ENCODE assay signal across 8 mouse cellular contexts in genomic region chr4:140246180-140247005, GRCm38 (mm10). TPM values are rescaled to one million over a fixed set of nuclear protein-coding genes. Genes with fewer than 3 reads are reported as not detected.
DNase-seq lines count a peak whose midpoint lies in the region; ATAC-seq lines count a peak whose summit lies in the region.

TSS of gene Igsf21 (minus strand) at chr4:140246784.

- peaks cover 85% of the 10 kb centered on the region for H3K27me3 ChIP-seq in kidney, embryonic 14.5 days (ENCODE audit: control insufficient read depth, insufficient read depth, low read length)
- H3K27me3 ChIP-seq in forebrain, embryonic 13.5 days: peaks cover 85% of the 10 kb centered on the region
- H3K27me3 ChIP-seq in neural tube, embryonic 15.5 days (replicated peaks): peaks cover 38% of the 10 kb centered on the region

- peak; percentile 71 for ATAC-seq in kidney, embryonic 14.5 days (ENCODE audit: low FRiP score, low TSS enrichment)
- ATAC-seq in forebrain, embryonic 13.5 days: peak; percentile 73
- ATAC-seq in neural tube, embryonic 15.5 days (ENCODE audit: low FRiP score): peak; percentile 65

- H3K27ac ChIP-seq in kidney, embryonic 14.5 days (ENCODE audit: low read depth, low read length): no peak within 1 kb of the TSS
- H3K27ac ChIP-seq in forebrain, embryonic 13.5 days: peak within 1 kb of the TSS; percentile 59
- peak within 1 kb of the TSS; percentile 88 for H3K27ac ChIP-seq in neural tube, embryonic 15.5 days (replicated peaks)

- H3K4me3 ChIP-seq in kidney, embryonic 14.5 days (ENCODE audit: low read length): peak within 1 kb of the TSS; percentile 32
- peak within 1 kb of the TSS; percentile 62 for H3K4me3 ChIP-seq in forebrain, embryonic 13.5 days
- peak within 1 kb of the TSS; percentile 66 for H3K4me3 ChIP-seq in neural tube, embryonic 15.5 days (replicated peaks)

- H3K9ac ChIP-seq in kidney, embryonic 14.5 days (ENCODE audit: low read depth, low read length): peak within 1 kb of the TSS; percentile 40; the same call in 1 of the 2 replicates
- H3K9ac ChIP-seq in forebrain, embryonic 13.5 days: peak within 1 kb of the TSS; percentile 80
- H3K9ac ChIP-seq in neural tube, embryonic 15.5 days (replicated peaks): peak within 1 kb of the TSS; percentile 94

- H3K36me3 ChIP-seq in kidney, embryonic 14.5 days (ENCODE audit: control insufficient read depth, insufficient read depth, low read length): no peaks in the 10 kb centered on the region
- H3K36me3 ChIP-seq in forebrain, embryonic 13.5 days (ENCODE audit: poor library complexity, severe bottlenecking): no peaks in the 10 kb centered on the region
- no peaks in the 10 kb centered on the region for H3K36me3 ChIP-seq in neural tube, embryonic 15.5 days

- peak within 1 kb of the TSS; percentile 46 for H3K4me2 ChIP-seq in kidney, embryonic 14.5 days (replicated peaks; ENCODE audit: low read depth, low read length)
- peak within 1 kb of the TSS; percentile 96 for H3K4me2 ChIP-seq in forebrain, embryonic 13.5 days
- H3K4me2 ChIP-seq in neural tube, embryonic 15.5 days: peak within 1 kb of the TSS; percentile 75

- under 1% methylated on average over 77 of the region's 90 CpGs for WGBS in kidney, embryonic 14.5 days
- WGBS in forebrain, embryonic 13.5 days: under 1% methylated on average over 51 of the region's 90 CpGs
- WGBS in neural tube, embryonic 15.5 days: under 1% methylated on average over 74 of the region's 90 CpGs

- H3K9me3 ChIP-seq in kidney, embryonic 14.5 days (ENCODE audit: control insufficient read depth, low read length): no peaks in the 10 kb centered on the region
- H3K9me3 ChIP-seq in forebrain, embryonic 13.5 days (replicated peaks): no peaks in the 10 kb centered on the region
- no peaks in the 10 kb centered on the region for H3K9me3 ChIP-seq in neural tube, embryonic 15.5 days (replicated peaks)

- intact Hi-C loops in left cerebral cortex, postnatal 14 days (cut with DNase I): loop anchor here (5.0 to 10.0 kb wide), 6 partner anchors 94 to 428 kb away; no protein-coding TSS in a partner anchor

- H3K4me1 ChIP-seq in kidney, embryonic 14.5 days (ENCODE audit: control insufficient read depth, insufficient read depth, low read length): peaks cover 6% of the 10 kb centered on the region; the same call in 1 of the 2 replicates
- H3K4me1 ChIP-seq in forebrain, embryonic 13.5 days: peaks cover 66% of the 10 kb centered on the region
- H3K4me1 ChIP-seq in neural tube, embryonic 15.5 days: peaks cover 63% of the 10 kb centered on the region

- no peak for DNase-seq in kidney, adult 9 months
- peak; percentile 60 for DNase-seq in cerebellum, adult 11 months
- peak; percentile 45 to 49 for DNase-seq in left cerebral cortex, postnatal 14 days (ENCODE audit: low spot score in 2 of 2)
- no peak for DNase-seq in thymus, postnatal 36 days
- DNase-seq in urinary bladder, postnatal 25 days (ENCODE audit: low spot score): no peak

RNA-seq across cellular contexts. Expression of gene Igsf21, which starts in this region (rescaled TPM):
- 0.41 and 0.91 TPM in 2 replicates for polyA plus RNA-seq in kidney, embryonic 14.5 days (2014; fragmentation: Nextera tagmentation; extraction: Ambion mirVana)
- polyA plus RNA-seq in forebrain, embryonic 13.5 days (2015; fragmentation: Nextera tagmentation; extraction: Ambion mirVana): 28.6 and 29.4 TPM in 2 replicates
- total RNA-seq in left cerebral cortex, postnatal 14 days (2021): 100 to 1,000 TPM; 108 to 128 TPM
- polyA plus RNA-seq in neural tube, embryonic 15.5 days (2015; fragmentation: Nextera tagmentation; extraction: Ambion mirVana): 99.6 and 116 TPM in 2 replicates

Comparison
In these comparisons a context has a peak if more than half of its experiments do, and no peak if none do; other contexts are left out.
1. RNA of gene Igsf21 (polyA plus RNA-seq): 99.6 to 116 TPM in neural tube, embryonic 15.5 days and 28.6 to 29.4 TPM in forebrain, embryonic 13.5 days; 0.41 to 0.91 TPM in kidney, embryonic 14.5 days; every median in the first group is over 10 times any median in the second.
2. Peak in ATAC-seq, H3K4me3 ChIP-seq, H3K9ac ChIP-seq and H3K4me2 ChIP-seq in kidney, embryonic 14.5 days; RNA of the gene not detected or under 1 TPM.
3. H3K4me2 ChIP-seq: peak in every context shown above with its lines; median percentile 96 in forebrain, embryonic 13.5 days; 75 in neural tube, embryonic 15.5 days; 46 in kidney, embryonic 14.5 days.
4. H3K9ac ChIP-seq: peak in every context shown above with its lines; median percentile 94 in neural tube, embryonic 15.5 days; 80 in forebrain, embryonic 13.5 days; 40 in kidney, embryonic 14.5 days.
5. DNase-seq: peak in cerebellum, adult 11 months (single experiment) and left cerebral cortex, postnatal 14 days (2 of 2); none in kidney, adult 9 months (single experiment), thymus, postnatal 36 days (0 of 2) and urinary bladder, postnatal 25 days (single experiment).
6. Peak in every context shown above with its lines, with median percentiles within 50 percentile points of each other: ATAC-seq and H3K4me3 ChIP-seq.